Mouse (Mus musculus) cerebellum, postnatal 14 days (tissue): Measurements from ENCODE around the gene Gdnf.

Source experiments
- DNase-seq, 2 experiments: peaks; one replicate each; pipeline ENCODE4 v3.0.0; 2021; ENCODE audit warnings: mixed read lengths in 2 of 2

Gdnf gene

GRCm38 (mm10) chr15:7862890-7863289 is 52.2 kb downstream of the Gdnf start:
- DNase-seq, result no peak

GRCm38 (mm10) chr15:7863328-7863727 is 52.7 kb downstream of the Gdnf start:
- DNase-seq, result no peak

- DNase-seq, result no peak
Measured at GRCm38 (mm10) chr15:7865305-7865704, 54.7 kb downstream of the Gdnf start.

GRCm38 (mm10) chr15:7872473-7872872 is 61.8 kb downstream of the Gdnf start:
- DNase-seq, result no peak

- DNase-seq, result no peak
Measured at GRCm38 (mm10) chr15:7875879-7876278, 65.2 kb downstream of the Gdnf start.

- DNase-seq, result peak in 1 of 2 experiments; percentile 22
Measured at GRCm38 (mm10) chr15:7877560-7878467, 67.2 kb downstream of the Gdnf start.

- DNase-seq, result no peak
Measured at GRCm38 (mm10) chr15:7878861-7879260, 68.2 kb downstream of the Gdnf start.

- DNase-seq, result peak in 1 of 2 experiments; percentile 23
Measured at GRCm38 (mm10) chr15:7879956-7880355, 69.3 kb downstream of the Gdnf start.

GRCm38 (mm10) chr15:7884181-7884580 is 73.5 kb downstream of the Gdnf start:
- no peak for DNase-seq

GRCm38 (mm10) chr15:7885106-7885505 is 74.5 kb downstream of the Gdnf start:
- no peak for DNase-seq

GRCm38 (mm10) chr15:7886591-7886990 is 75.9 kb downstream of the Gdnf start:
- DNase-seq, result no peak
